Mouse (Mus musculus): ENCODE results near the gene Nrarp. TPM values are rescaled to one million over a fixed set of nuclear protein-coding genes. Genes with fewer than 3 reads are reported as not detected.

Nrarp gene
- polyA plus RNA-seq, 1 experiment from 2014 or later, result 11.0 TPM

- H3K27ac ChIP-seq (ENCODE audit: low read length), result peak overlapping the region; percentile 72
- peaks cover 20% of the 10 kb centered on the region for H3K4me1 ChIP-seq (ENCODE audit: control insufficient read depth, insufficient read depth, low read length)
- no peaks in the 10 kb centered on the region; the same call in 1 of the 2 replicates for H3K27me3 ChIP-seq (ENCODE audit: control insufficient read depth, insufficient read depth, low read length)
- no peaks in the 10 kb centered on the region for H3K9me3 ChIP-seq (replicated peaks; ENCODE audit: control insufficient read depth, low read length)
- H3K9ac ChIP-seq (ENCODE audit: low read length), result peak overlapping the region; percentile 64
- H3K36me3 ChIP-seq (ENCODE audit: control insufficient read depth, insufficient read depth, low read length), result no peaks in the 10 kb centered on the region
- WGBS, result 2% methylated on average over 7 of the region's 7 CpGs
- H3K4me2 ChIP-seq (ENCODE audit: low read depth, low read length), result peak overlapping the region; percentile 49
- 0 out of 2 replicates have a peak, but pooled peaks have one; percentile 5 for ATAC-seq (ENCODE audit: insufficient read depth, low FRiP score)
- H3K4me3 ChIP-seq (replicated peaks; ENCODE audit: low read length), result peak overlapping the region; percentile 30
Measured at GRCm38 (mm10) chr2:25228431-25228889, 47.9 kb downstream of the Nrarp start.

GRCm38 (mm10) chr2:25228995-25229530 lies 48.5 kb downstream of the Nrarp start:
- H3K4me2 ChIP-seq (ENCODE audit: low read depth, low read length), result peak overlapping the region; percentile 49; the same call in 1 of the 2 replicates
- no peak for ATAC-seq (ENCODE audit: insufficient read depth, low FRiP score)
- no peak overlapping the region for H3K27ac ChIP-seq (ENCODE audit: low read length)
- no peak overlapping the region for H3K4me3 ChIP-seq (replicated peaks; ENCODE audit: low read length)
- 73% methylated on average over 6 of the region's 6 CpGs for WGBS
- no peaks in the 10 kb centered on the region for H3K9me3 ChIP-seq (replicated peaks; ENCODE audit: control insufficient read depth, low read length)
- no peaks in the 10 kb centered on the region for H3K36me3 ChIP-seq (ENCODE audit: control insufficient read depth, insufficient read depth, low read length)
- peaks cover 15% of the 10 kb centered on the region for H3K4me1 ChIP-seq (ENCODE audit: control insufficient read depth, insufficient read depth, low read length)
- peak overlapping the region; percentile 1; the same call in 1 of the 2 replicates for H3K9ac ChIP-seq (ENCODE audit: low read length)
- no peaks in the 10 kb centered on the region; the same call in 1 of the 2 replicates for H3K27me3 ChIP-seq (ENCODE audit: control insufficient read depth, insufficient read depth, low read length)

- Histone ChIP-seq H3K4me3 (replicated peaks; ENCODE audit: low read length) (no peak overlapping the region), H3K4me2 (ENCODE audit: low read depth, low read length) (no peak overlapping the region), H3K9me3 (replicated peaks; ENCODE audit: control insufficient read depth, low read length) (no peaks in the 10 kb centered on the region), H3K4me1 (ENCODE audit: control insufficient read depth, insufficient read depth, low read length) (peaks cover 15% of the 10 kb centered on the region), H3K27me3 (ENCODE audit: control insufficient read depth, insufficient read depth, low read length) (no peaks in the 10 kb centered on the region; the same call in 1 of the 2 replicates), H3K9ac (ENCODE audit: low read length) (no peak overlapping the region), H3K36me3 (ENCODE audit: control insufficient read depth, insufficient read depth, low read length) (no peaks in the 10 kb centered on the region), H3K27ac (ENCODE audit: low read length) (no peak overlapping the region)
- no peak for ATAC-seq (ENCODE audit: insufficient read depth, low FRiP score)
- WGBS, result 80% methylated on average over 5 of the region's 5 CpGs
Measured at GRCm38 (mm10) chr2:25229582-25229981, 49.0 kb downstream of the Nrarp start.

- Histone ChIP-seq H3K4me2 (ENCODE audit: low read depth, low read length) (no peak overlapping the region), H3K27ac (ENCODE audit: low read length) (no peak overlapping the region), H3K36me3 (ENCODE audit: control insufficient read depth, insufficient read depth, low read length) (no peaks in the 10 kb centered on the region), H3K4me1 (ENCODE audit: control insufficient read depth, insufficient read depth, low read length) (peaks cover 10% of the 10 kb centered on the region), H3K9ac (ENCODE audit: low read length) (no peak overlapping the region; the same call in 1 of the 2 replicates), H3K9me3 (replicated peaks; ENCODE audit: control insufficient read depth, low read length) (no peaks in the 10 kb centered on the region), H3K27me3 (ENCODE audit: control insufficient read depth, insufficient read depth, low read length) (no peaks in the 10 kb centered on the region; the same call in 1 of the 2 replicates), H3K4me3 (replicated peaks; ENCODE audit: low read length) (no peak overlapping the region)
- ATAC-seq (ENCODE audit: insufficient read depth, low FRiP score), result no peak
- WGBS, result 78% methylated on average over 7 of the region's 7 CpGs
Measured at GRCm38 (mm10) chr2:25230581-25230980, 50.0 kb downstream of the Nrarp start.

- Histone ChIP-seq H3K4me3 (replicated peaks; ENCODE audit: low read length) (no peak overlapping the region), H3K9ac (ENCODE audit: low read length) (no peak overlapping the region; the same call in 1 of the 2 replicates), H3K27me3 (ENCODE audit: control insufficient read depth, insufficient read depth, low read length) (no peaks in the 10 kb centered on the region; the same call in 1 of the 2 replicates), H3K36me3 (ENCODE audit: control insufficient read depth, insufficient read depth, low read length) (no peaks in the 10 kb centered on the region), H3K4me1 (ENCODE audit: control insufficient read depth, insufficient read depth, low read length) (peaks cover 5% of the 10 kb centered on the region; the same call in 1 of the 2 replicates), H3K4me2 (ENCODE audit: low read depth, low read length) (no peak overlapping the region), H3K27ac (ENCODE audit: low read length) (no peak overlapping the region), H3K9me3 (replicated peaks; ENCODE audit: control insufficient read depth, low read length) (no peaks in the 10 kb centered on the region)
- 58% methylated on average over 12 of the region's 12 CpGs for WGBS
- no peak for ATAC-seq (ENCODE audit: insufficient read depth, low FRiP score)
Measured at GRCm38 (mm10) chr2:25231038-25231437, 50.5 kb downstream of the Nrarp start.

Other genes with a start within 250 kb of the Nrarp start
- gene Arrdc1, start 245.5 kb upstream of the Nrarp start, polyA plus RNA-seq (2015; fragmentation: Nextera tagmentation; extraction: Ambion mirVana), result 105 and 120 TPM in 2 replicates
- 1.9 and 2.3 TPM in 2 replicates for gene Zmynd19, start 231.0 kb upstream of the Nrarp start, polyA plus RNA-seq (2015; fragmentation: Nextera tagmentation; extraction: Ambion mirVana)
- 22.0 and 22.1 TPM in 2 replicates for gene Dph7, start 218.4 kb upstream of the Nrarp start, polyA plus RNA-seq (2015; fragmentation: Nextera tagmentation; extraction: Ambion mirVana)
- gene Mrpl41, start 205.7 kb upstream of the Nrarp start, polyA plus RNA-seq (2015; fragmentation: Nextera tagmentation; extraction: Ambion mirVana), result 112 and 119 TPM in 2 replicates
- gene Pnpla7, start 204.7 kb upstream of the Nrarp start, polyA plus RNA-seq (2015; fragmentation: Nextera tagmentation; extraction: Ambion mirVana), result 9.1 and 9.5 TPM in 2 replicates
- 57.2 and 62.0 TPM in 2 replicates for gene Nsmf, start 126.4 kb upstream of the Nrarp start, polyA plus RNA-seq (2015; fragmentation: Nextera tagmentation; extraction: Ambion mirVana)
- gene Entpd8, start 100.5 kb upstream of the Nrarp start, polyA plus RNA-seq (2015; fragmentation: Nextera tagmentation; extraction: Ambion mirVana), result 2.5 and 2.6 TPM in 2 replicates
- gene Noxa1, start 85.6 kb upstream of the Nrarp start, polyA plus RNA-seq (2015; fragmentation: Nextera tagmentation; extraction: Ambion mirVana), result 8.1 and 8.8 TPM in 2 replicates
- 16.8 and 19.2 TPM in 2 replicates for gene Tor4a, start 16.1 kb downstream of the Nrarp start, polyA plus RNA-seq (2015; fragmentation: Nextera tagmentation; extraction: Ambion mirVana)
- gene Nelfb, start 30.7 kb downstream of the Nrarp start, polyA plus RNA-seq (2015; fragmentation: Nextera tagmentation; extraction: Ambion mirVana), result 102 and 109 TPM in 2 replicates
- gene Stpg3, start 33.9 kb downstream of the Nrarp start, polyA plus RNA-seq (2015; fragmentation: Nextera tagmentation; extraction: Ambion mirVana), result 0.06 TPM in 1 of 2 replicates, not detected in the other
- not detected in 2 replicates for gene Fam166a, start 38.0 kb downstream of the Nrarp start, polyA plus RNA-seq (2015; fragmentation: Nextera tagmentation; extraction: Ambion mirVana)
- gene Tubb4b, start 43.9 kb downstream of the Nrarp start, polyA plus RNA-seq (2015; fragmentation: Nextera tagmentation; extraction: Ambion mirVana), result 631 and 720 TPM in 2 replicates
- 0.71 and 1.1 TPM in 2 replicates for gene Slc34a3, start 53.6 kb downstream of the Nrarp start, polyA plus RNA-seq (2015; fragmentation: Nextera tagmentation; extraction: Ambion mirVana)
- 0.23 and 0.64 TPM in 2 replicates for gene Rnf224, start 56.0 kb downstream of the Nrarp start, polyA plus RNA-seq (2015; fragmentation: Nextera tagmentation; extraction: Ambion mirVana)
- gene Rnf208, start 61.5 kb downstream of the Nrarp start, polyA plus RNA-seq (2015; fragmentation: Nextera tagmentation; extraction: Ambion mirVana), result 11.3 and 14.2 TPM in 2 replicates
- 66.0 and 120 TPM in 2 replicates for gene Cysrt1, start 61.7 kb downstream of the Nrarp start, polyA plus RNA-seq (2015; fragmentation: Nextera tagmentation; extraction: Ambion mirVana)
- 10.1 and 12.8 TPM in 2 replicates for gene AL732309.1, start 66.1 kb downstream of the Nrarp start, polyA plus RNA-seq (2015; fragmentation: Nextera tagmentation; extraction: Ambion mirVana)
- gene Tmem203, start 74.7 kb downstream of the Nrarp start, polyA plus RNA-seq (2015; fragmentation: Nextera tagmentation; extraction: Ambion mirVana), result 19.5 and 20.2 TPM in 2 replicates
- 17.9 and 19.0 TPM in 2 replicates for gene Tprn, start 81.9 kb downstream of the Nrarp start, polyA plus RNA-seq (2015; fragmentation: Nextera tagmentation; extraction: Ambion mirVana)
- gene Ssna1, start 91.7 kb downstream of the Nrarp start, polyA plus RNA-seq (2015; fragmentation: Nextera tagmentation; extraction: Ambion mirVana), result 199 TPM in 2 replicates
- 123 and 134 TPM in 2 replicates for gene Anapc2, start 91.7 kb downstream of the Nrarp start, polyA plus RNA-seq (2015; fragmentation: Nextera tagmentation; extraction: Ambion mirVana)
- not detected in 2 replicates for gene Tmem210, start 107.4 kb downstream of the Nrarp start, polyA plus RNA-seq (2015; fragmentation: Nextera tagmentation; extraction: Ambion mirVana)
- gene Lrrc26, start 109.2 kb downstream of the Nrarp start, polyA plus RNA-seq (2015; fragmentation: Nextera tagmentation; extraction: Ambion mirVana), result 14.3 and 20.3 TPM in 2 replicates
- 2.0 and 2.3 TPM in 2 replicates for gene Grin1, start 138.4 kb downstream of the Nrarp start, polyA plus RNA-seq (2015; fragmentation: Nextera tagmentation; extraction: Ambion mirVana)
- 46.0 and 47.0 TPM in 2 replicates for gene Man1b1, start 151.6 kb downstream of the Nrarp start, polyA plus RNA-seq (2015; fragmentation: Nextera tagmentation; extraction: Ambion mirVana)
- gene Dpp7, start 175.6 kb downstream of the Nrarp start, polyA plus RNA-seq (2015; fragmentation: Nextera tagmentation; extraction: Ambion mirVana), result 23.8 and 26.8 TPM in 2 replicates
- gene Uap1l1, start 184.9 kb downstream of the Nrarp start, polyA plus RNA-seq (2015; fragmentation: Nextera tagmentation; extraction: Ambion mirVana), result 34.8 and 40.0 TPM in 2 replicates
- 30.7 and 35.9 TPM in 2 replicates for gene Sapcd2, start 191.6 kb downstream of the Nrarp start, polyA plus RNA-seq (2015; fragmentation: Nextera tagmentation; extraction: Ambion mirVana)
- gene Entpd2, start 215.1 kb downstream of the Nrarp start, polyA plus RNA-seq (2015; fragmentation: Nextera tagmentation; extraction: Ambion mirVana), result 16.6 and 19.4 TPM in 2 replicates
- 54.9 and 66.1 TPM in 2 replicates for gene Npdc1, start 218.6 kb downstream of the Nrarp start, polyA plus RNA-seq (2015; fragmentation: Nextera tagmentation; extraction: Ambion mirVana)
- gene Fut7, start 242.5 kb downstream of the Nrarp start, polyA plus RNA-seq (2015; fragmentation: Nextera tagmentation; extraction: Ambion mirVana), result 0.19 TPM in 1 of 2 replicates, not detected in the other
- gene Abca2, start 247.9 kb downstream of the Nrarp start, polyA plus RNA-seq (2015; fragmentation: Nextera tagmentation; extraction: Ambion mirVana), result 4.0 and 4.6 TPM in 2 replicates

Data from stomach, embryonic 16.5 days (tissue).